Comparison of ENCODE assay signal across 8 mouse cellular contexts in genomic region chr7:105633127-105633800, GRCm38 (mm10). TPM values are rescaled to one million over a fixed set of nuclear protein-coding genes. Genes with fewer than 3 reads are reported as not detected.
A peak's percentile ranks its signal among the peaks of the same experiment; 100 is the strongest.
DNase-seq lines count a peak whose midpoint lies in the region; ATAC-seq and TF ChIP-seq lines count a peak whose summit lies in the region.

Gene Trim3, minus strand, starts transcription at chr7:105633571.

- peaks cover 36% of the 10 kb centered on the region for H3K36me3 ChIP-seq in G1E (replicated peaks)
- peaks cover 10% of the 10 kb centered on the region; the same call in 1 of the 2 replicates for H3K36me3 ChIP-seq in forebrain, embryonic 16.5 days (ENCODE audit: control insufficient read depth, insufficient read depth)
- H3K36me3 ChIP-seq in neural tube, embryonic 15.5 days, result peaks cover 21% of the 10 kb centered on the region

- H3K4me2 ChIP-seq in forebrain, embryonic 16.5 days (ENCODE audit: low read length), result peak within 1 kb of the TSS; percentile 63
- H3K4me2 ChIP-seq in neural tube, embryonic 15.5 days, result peak within 1 kb of the TSS; percentile 77

- no peaks in the 10 kb centered on the region for H3K9me3 ChIP-seq in G1E (replicated peaks)
- no peaks in the 10 kb centered on the region for H3K9me3 ChIP-seq in forebrain, embryonic 16.5 days (ENCODE audit: control insufficient read depth, low read length)
- no peaks in the 10 kb centered on the region for H3K9me3 ChIP-seq in neural tube, embryonic 15.5 days (replicated peaks)

- H3K27ac ChIP-seq in forebrain, embryonic 16.5 days (ENCODE audit: low read length), result peak within 1 kb of the TSS; percentile 65
- H3K27ac ChIP-seq in neural tube, embryonic 15.5 days (replicated peaks), result peak within 1 kb of the TSS; percentile 92

- peak within 1 kb of the TSS; percentile 82 for H3K4me3 ChIP-seq in G1E (ENCODE audit: low read depth, low read length)
- H3K4me3 ChIP-seq in forebrain, embryonic 16.5 days (replicated peaks; ENCODE audit: low read length), result peak within 1 kb of the TSS; percentile 62
- H3K4me3 ChIP-seq in neural tube, embryonic 15.5 days (replicated peaks), result peak within 1 kb of the TSS; percentile 95

- intact Hi-C loops in heart, postnatal 25 days (cut with DNase I), result loop anchor here (5.0 kb wide), 1 partner anchor 236 kb away; no protein-coding TSS in a partner anchor

- H3K9ac ChIP-seq in forebrain, embryonic 16.5 days (replicated peaks; ENCODE audit: low read depth, low read length), result peak within 1 kb of the TSS; percentile 79
- H3K9ac ChIP-seq in neural tube, embryonic 15.5 days (replicated peaks), result peak within 1 kb of the TSS; percentile 94

- no peak for TF ChIP-seq CTCF in G1E (IDR thresholded peaks at IDR 0.05; ENCODE audit: low read depth, low read length)

- peak; percentile 65 for ATAC-seq in G1E (ENCODE audit: extremely low read depth, insufficient number of reproducible peaks, low FRiP score, poor library complexity, severe bottlenecking)
- ATAC-seq in forebrain, embryonic 16.5 days, result peak; percentile 88
- ATAC-seq in neural tube, embryonic 15.5 days (ENCODE audit: low FRiP score), result peak; percentile 91

- peak; percentile 83 for DNase-seq in G1E (ENCODE audit: low spot score)
- DNase-seq in cerebellum, adult 18-20 months, result peak; percentile 94 to 95
- peak; percentile 82 for DNase-seq in heart, postnatal 25 days (ENCODE audit: low spot score)
- DNase-seq in layer of hippocampus, adult 18-20 months (ENCODE audit: low spot score in 2 of 2), result peak; percentile 87 to 91
- peak; percentile 89 to 93 for DNase-seq in lung, adult 18-20 months
- peak; percentile 97 for DNase-seq in testis, postnatal 10 days (ENCODE audit: low spot score)

- peaks cover 19% of the 10 kb centered on the region for H3K4me1 ChIP-seq in G1E (ENCODE audit: insufficient read depth, low read depth, low read length)
- peaks cover 34% of the 10 kb centered on the region for H3K4me1 ChIP-seq in forebrain, embryonic 16.5 days (replicated peaks; ENCODE audit: control insufficient read depth, insufficient read depth, low read length)
- peaks cover 75% of the 10 kb centered on the region for H3K4me1 ChIP-seq in neural tube, embryonic 15.5 days

- peaks cover 29% of the 10 kb centered on the region for H3K27me3 ChIP-seq in G1E (ENCODE audit: insufficient read depth, low read length)
- H3K27me3 ChIP-seq in forebrain, embryonic 16.5 days (replicated peaks; ENCODE audit: control insufficient read depth, insufficient read depth, low read length), result no peaks in the 10 kb centered on the region
- no peaks in the 10 kb centered on the region for H3K27me3 ChIP-seq in neural tube, embryonic 15.5 days (replicated peaks)

- WGBS in forebrain, embryonic 16.5 days, result under 1% methylated on average over 41 of the region's 71 CpGs
- under 1% methylated on average over 51 of the region's 71 CpGs for WGBS in neural tube, embryonic 15.5 days

RNA-seq across cellular contexts. Expression of gene Trim3, which starts in this region (rescaled TPM):
- total RNA-seq in G1E (2014; fragmentation: Nextera tagmentation), result 12.0 and 16.7 TPM in 2 replicates
- 9.3 and 11.5 TPM in 2 replicates for total RNA-seq in G1E (2017)
- polyA plus RNA-seq in G1E (2012), result 4.6 and 5.3 TPM in 2 replicates
- polyA plus RNA-seq in forebrain, embryonic 16.5 days (2015; fragmentation: Nextera tagmentation; extraction: Ambion mirVana), result 77.5 and 95.0 TPM in 2 replicates
- 10 to 100 TPM; 22.8 to 24.3 TPM for total RNA-seq in heart, postnatal 25 days (2021)
- total RNA-seq in layer of hippocampus, adult 18-20 months (2021), result 100 to 1,000 TPM; 122 to 136 TPM
- polyA plus RNA-seq in neural tube, embryonic 15.5 days (2015; fragmentation: Nextera tagmentation; extraction: Ambion mirVana), result 91.6 and 107 TPM in 2 replicates

Comparison
In these comparisons a context has a peak if more than half of its experiments do, and no peak if none do; other contexts are left out.
1. Peak in every context shown above with its lines: DNase-seq, ATAC-seq, H3K4me3 ChIP-seq and H3K27ac ChIP-seq.
2. RNA of gene Trim3 (total RNA-seq): 122 to 136 TPM in layer of hippocampus, adult 18-20 months; 22.8 to 24.3 TPM in heart, postnatal 25 days and 9.3 to 16.7 TPM in G1E; every median in the first group is over 4 times any median in the second.
3. RNA of gene Trim3 (polyA plus RNA-seq): 91.6 to 107 TPM in neural tube, embryonic 15.5 days and 77.5 to 95.0 TPM in forebrain, embryonic 16.5 days; 4.6 to 5.3 TPM in G1E; every median in the first group is over 10 times any median in the second.